Mouse (Mus musculus) adrenal gland, adult 2 months (tissue): ENCODE measurements at regions not wholly inside any gene's neighbourhood (a gene's known extent, or its start where the extent isn't known, plus 50 kb on each side); places are given as distances from the start of the nearest gene placed in this dataset.

Source experiments
- DNase-seq: peaks from one replicate; pipeline ENCODE4 v3.0.0; 2021

DNA sequence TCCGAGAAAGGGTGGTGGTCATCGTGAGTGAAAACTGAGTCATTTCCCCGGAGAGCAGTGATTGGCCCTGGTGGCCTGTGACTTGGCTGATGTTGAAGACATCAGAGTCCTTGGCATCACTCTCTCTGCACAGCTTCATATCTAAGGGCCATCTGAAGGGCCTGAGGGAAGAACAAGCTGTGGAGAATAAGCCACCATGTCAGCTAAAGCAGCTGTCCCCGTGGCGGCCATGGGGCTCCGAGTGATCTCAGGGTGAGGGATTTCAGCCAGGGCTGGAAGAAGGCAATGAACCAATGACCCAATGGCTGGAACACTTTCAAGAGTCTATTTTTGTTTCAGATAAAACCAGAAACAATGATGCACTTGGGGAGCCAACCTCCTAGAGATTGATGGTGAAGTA, 62.2 kb downstream of the Ttc32 start:
- peak; percentile 1 for DNase-seq

GRCm38 (mm10) chr12:9095061-9095460, 65.3 kb downstream of the Ttc32 start:
- DNase-seq = no peak

- DNase-seq = no peak
Measured at GRCm38 (mm10) chr12:9106416-9106815, 76.6 kb downstream of the Ttc32 start.

- no peak for DNase-seq
Measured at GRCm38 (mm10) chr12:9109806-9110205, 80.0 kb downstream of the Ttc32 start.

GRCm38 (mm10) chr12:9112161-9112674, 82.4 kb downstream of the Ttc32 start:
- DNase-seq = no peak

DNA sequence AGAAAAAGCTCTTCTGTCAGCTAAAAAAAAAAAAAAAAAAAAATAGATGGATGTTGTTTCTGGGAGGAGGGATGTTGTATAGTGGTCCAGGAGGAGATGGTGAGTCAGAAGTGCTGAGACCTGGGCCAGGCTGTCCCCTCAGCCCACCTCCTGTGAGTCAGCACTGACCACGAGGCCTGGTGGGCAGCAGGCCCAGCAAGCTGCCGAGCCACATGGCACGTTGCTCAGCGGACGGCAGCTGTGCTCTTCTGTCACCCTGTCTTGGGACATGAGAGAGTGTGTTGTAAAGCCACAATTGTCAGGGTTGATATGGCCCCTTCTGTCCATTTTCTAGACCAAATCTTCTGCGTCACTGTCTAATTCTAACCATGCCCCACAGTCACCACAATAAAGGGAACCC, 83.9 kb downstream of the Ttc32 start:
- DNase-seq = peak; percentile 31

- peak; percentile 3 for DNase-seq
Measured at GRCm38 (mm10) chr12:9114061-9114460, 84.3 kb downstream of the Ttc32 start.

GRCm38 (mm10) chr12:9118576-9118975, 88.8 kb downstream of the Ttc32 start:
- no peak for DNase-seq

- DNase-seq = no peak
Measured at GRCm38 (mm10) chr12:9127931-9128550, 98.2 kb downstream of the Ttc32 start.

- no peak for DNase-seq
Measured at GRCm38 (mm10) chr12:9128581-9129275, 98.9 kb downstream of the Ttc32 start.

DNA sequence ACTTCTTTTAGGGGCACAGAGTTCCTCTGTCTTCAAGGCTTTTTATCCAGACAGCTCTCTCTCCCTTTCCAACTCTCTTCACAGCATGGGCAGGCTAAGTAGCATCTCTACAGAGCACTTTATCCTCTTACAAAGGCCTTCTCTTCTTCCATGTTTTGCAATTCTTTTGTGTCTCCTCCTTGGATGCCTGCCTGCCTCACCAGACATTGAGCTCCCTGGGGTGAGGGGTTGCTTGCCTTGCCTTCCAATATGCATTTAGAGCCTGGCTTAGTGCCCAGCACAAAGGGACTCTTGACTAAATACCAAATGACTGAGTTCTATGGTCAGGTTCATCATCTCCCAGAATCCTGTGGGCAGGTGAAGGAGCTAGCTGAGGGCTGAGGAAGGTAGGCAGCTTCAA, 102.8 kb downstream of the Ttc32 start:
- DNase-seq = no peak

- DNase-seq = no peak
Measured at GRCm38 (mm10) chr12:9133890-9134870, 104.4 kb downstream of the Ttc32 start.

- no peak for DNase-seq
Measured at GRCm38 (mm10) chr12:9151001-9151400, 121.2 kb downstream of the Ttc32 start.

DNA sequence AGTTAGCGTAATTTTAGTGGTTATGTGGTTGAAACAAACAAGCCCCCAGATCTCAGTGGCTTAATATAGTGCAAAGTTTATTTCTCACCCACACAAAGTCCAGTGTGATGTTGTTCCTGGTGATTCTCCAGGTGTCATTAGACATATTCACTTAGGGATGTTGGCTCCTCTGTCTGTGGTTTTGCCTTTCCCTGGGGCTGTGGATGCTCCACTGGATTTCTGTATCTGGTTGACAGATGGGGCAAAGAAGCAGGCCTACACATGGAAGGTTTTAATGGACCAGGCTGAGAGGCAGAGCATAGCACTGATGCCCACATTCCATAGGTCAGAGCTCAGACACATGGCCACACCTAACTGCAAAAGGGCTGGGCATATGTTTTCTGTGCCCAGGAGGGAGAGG, 121.6 kb downstream of the Ttc32 start:
- no peak for DNase-seq

GRCm38 (mm10) chr12:9154491-9154890, 124.7 kb downstream of the Ttc32 start:
- DNase-seq = no peak

DNA sequence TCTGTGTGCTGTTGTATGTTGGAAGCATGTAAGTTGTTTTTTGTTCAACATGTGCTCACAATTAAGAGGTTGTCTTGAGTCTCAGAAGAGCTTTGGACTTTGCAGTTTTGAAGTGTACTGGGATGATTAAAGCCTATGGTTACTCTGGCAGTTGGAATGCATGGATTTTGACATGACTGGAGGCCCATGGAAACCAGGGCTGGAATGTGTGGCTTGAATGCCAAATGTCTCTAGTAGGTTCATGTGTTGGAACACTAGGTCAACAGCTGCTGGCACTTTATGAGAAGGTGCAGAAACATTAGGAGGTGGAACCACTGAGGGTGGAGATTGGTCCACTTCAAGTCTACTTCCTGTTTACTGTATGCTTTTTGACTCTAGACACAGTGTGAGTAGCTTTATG, 127.0 kb downstream of the Ttc32 start:
- DNase-seq = no peak

GRCm38 (mm10) chr12:9158751-9159150, 129.0 kb downstream of the Ttc32 start:
- no peak for DNase-seq

DNA sequence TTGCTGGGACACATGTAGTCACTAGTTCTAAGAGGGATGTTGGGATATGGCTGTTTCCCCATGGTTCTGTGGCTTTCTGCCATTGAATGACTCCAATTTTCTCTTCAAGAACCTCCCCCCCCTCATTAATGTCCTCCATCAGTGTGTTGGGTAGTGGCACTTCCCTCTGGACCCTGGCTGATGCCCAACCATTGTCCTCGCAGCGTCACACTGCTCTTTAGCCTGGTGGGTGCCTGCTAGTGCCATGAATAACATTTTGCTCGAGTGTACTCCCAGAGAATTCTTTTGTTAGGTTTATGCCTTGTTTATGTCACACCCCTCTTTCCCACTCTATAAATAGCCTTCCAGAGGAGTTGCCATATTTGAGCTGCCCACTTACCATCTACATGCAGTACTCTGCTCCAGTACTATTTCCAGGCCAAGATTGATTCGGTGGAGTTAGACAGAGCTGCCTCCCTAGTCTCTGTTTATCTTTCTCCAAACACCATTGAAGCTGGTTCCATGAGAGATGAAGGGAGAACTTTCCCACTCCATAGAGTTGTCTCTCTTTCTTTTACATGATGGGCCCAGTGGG, 135.7 kb downstream of the Ttc32 start:
- no peak for DNase-seq

GRCm38 (mm10) chr12:9166218-9166908, 136.6 kb downstream of the Ttc32 start:
- DNase-seq = peak; percentile 18

DNA sequence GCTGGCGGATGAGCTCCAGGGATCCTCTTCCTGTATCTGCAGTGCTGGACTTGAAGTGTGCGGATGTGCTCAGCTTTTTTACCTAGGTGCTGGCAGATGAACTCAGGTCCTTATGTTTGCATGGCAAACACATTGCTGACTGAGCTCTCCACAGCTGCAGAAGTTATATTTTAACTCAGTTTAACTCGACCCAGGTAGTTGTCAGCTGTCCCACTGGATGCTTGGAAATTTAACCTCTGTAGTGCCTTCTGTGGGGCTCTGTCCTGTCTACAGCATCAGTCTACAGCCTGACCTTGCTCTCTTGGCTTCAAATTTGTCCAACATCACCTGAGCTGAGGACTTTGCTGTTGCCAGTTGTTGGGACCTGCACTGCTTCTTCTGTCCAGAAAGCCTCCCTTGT, 139.2 kb downstream of the Ttc32 start:
- no peak for DNase-seq

DNA sequence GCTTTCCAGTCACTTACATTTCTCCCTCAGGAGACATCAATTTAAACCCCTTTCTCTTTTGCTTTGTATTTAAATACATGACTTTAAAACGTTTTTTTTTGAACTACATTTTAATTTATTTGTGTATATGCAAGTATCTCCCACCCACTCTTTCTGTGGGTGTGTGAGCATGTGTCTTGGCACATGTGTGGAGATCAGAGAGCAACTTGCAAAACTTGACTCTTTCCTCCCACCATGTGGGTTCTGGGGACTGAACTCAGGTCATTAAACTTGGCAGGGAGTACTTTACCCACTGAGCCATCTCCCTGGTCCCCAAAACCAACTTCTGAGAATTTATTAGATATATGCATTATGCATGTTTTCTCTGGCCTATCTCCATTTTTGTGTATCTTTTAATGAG, 143.9 kb downstream of the Ttc32 start:
- no peak for DNase-seq

- no peak for DNase-seq
Measured at GRCm38 (mm10) chr12:9174327-9174726, 144.5 kb downstream of the Ttc32 start.
